Mouse (Mus musculus) embryonic facial prominence, embryonic 14.5 days (tissue): ENCODE measurements around the gene Olfr1496. TPM values are rescaled to one million over a fixed set of nuclear protein-coding genes. Genes with fewer than 3 reads are reported as not detected.

Source experiments
- ATAC-seq: fragments of 200-750 bp; cut with Nextera tagmentation; 2 replicates; pipeline ENCODE4 v1.8.0; 2017; ENCODE audit warnings: low read depth, moderate number of reproducible peaks, moderate TSS enrichment
- DNase-seq: peaks from one replicate; pipeline ENCODE4 v3.0.0-alpha.2; 2015; ENCODE audit warnings: low spot score
- H3K27ac ChIP-seq: fragments of 300-500 bp; sonication (generic); replicated peaks from 2 replicates; pipeline ENCODE4 v1.5.1; 2014; ENCODE audit warnings: low read depth, mild to moderate bottlenecking, low read length, moderate library complexity
- H3K27me3 ChIP-seq: fragments of 300-500 bp; sonication (generic); replicated peaks from 2 replicates; pipeline ENCODE4 v1.6.1; 2014; ENCODE audit warnings: low read length; ENCODE audit not compliant: control insufficient read depth, insufficient read depth
- H3K36me3 ChIP-seq: fragments of 300-500 bp; sonication (generic); 2 replicates; pipeline ENCODE4 v1.6.1; 2014; ENCODE audit warnings: low read length, mixed read lengths; ENCODE audit not compliant: control insufficient read depth, insufficient read depth
- H3K4me1 ChIP-seq: fragments of 300-500 bp; sonication (generic); 2 replicates; pipeline ENCODE4 v1.6.1; 2014; ENCODE audit warnings: antibody characterized with exemption, low read length; ENCODE audit not compliant: control insufficient read depth, insufficient read depth
- H3K4me2 ChIP-seq: fragments of 300-500 bp; sonication (generic); 2 replicates; pipeline ENCODE4 v1.6.1; 2014; ENCODE audit warnings: low read depth, mild to moderate bottlenecking, low read length, moderate library complexity, mixed read lengths
- H3K4me3 ChIP-seq: fragments of 300-500 bp; sonication (generic); 2 replicates; pipeline ENCODE4 v1.5.1; 2014; ENCODE audit warnings: low read depth, mild to moderate bottlenecking, low read length
- H3K9ac ChIP-seq: fragments of 300-500 bp; sonication (generic); 2 replicates; pipeline ENCODE4 v1.6.1; 2014; ENCODE audit warnings: low read depth, mild to moderate bottlenecking, low read length, moderate library complexity, mixed read lengths
- H3K9me3 ChIP-seq: fragments of 300-500 bp; sonication (generic); 2 replicates; pipeline ENCODE4 v1.6.1; 2016; ENCODE audit warnings: low read length; ENCODE audit not compliant: control insufficient read depth
- whole genome bisulfite sequencing: fragments of 180-500 bp; shearing (Covaris S2); extraction: QIAGEN DNeasy Blood & Tissue Kit; methylation state at CpG from one replicate; pipeline ENCODE4 v1.1.7; 2014; 5-methylcytosine and 5-hydroxymethylcytosine counted together
- polyA plus RNA-seq: library from polyadenylated mRNA; unstranded; fragments of >200 nt; fragmentation: Nextera tagmentation; extraction: Ambion mirVana; gene quantifications from 2 replicates; pipeline ENCODE4 v1.2.1, GENCODE M21; 2014

Gene Olfr1496
- polyA plus RNA-seq, 1 experiment from 2014 or later: not detected

- H3K27ac ChIP-seq: no peak within 1 kb of the TSS
- ATAC-seq (no peak), DNase-seq (no peak)
- H3K4me2 ChIP-seq: no peak within 1 kb of the TSS
- H3K27me3 ChIP-seq: no peaks in the 10 kb centered on the region
- no peaks in the 10 kb centered on the region for H3K4me1 ChIP-seq
- no peak within 1 kb of the TSS for H3K9ac ChIP-seq
- H3K36me3 ChIP-seq: no peaks in the 10 kb centered on the region
- H3K4me3 ChIP-seq: no peak within 1 kb of the TSS
- H3K9me3 ChIP-seq: no peaks in the 10 kb centered on the region
These were observed 41.7 kb downstream of the Olfr1496 start, which contains the start of gene Olfr1499 for GRCm38 (mm10) chr19:13819347-13819746. TSS of gene Olfr1499 (minus strand) at chr19:13819447.

- ATAC-seq: no peak
- Histone ChIP-seq H3K4me2 (no peak overlapping the region), H3K9ac (no peak overlapping the region), H3K27me3 (no peaks in the 10 kb centered on the region), H3K4me1 (no peaks in the 10 kb centered on the region), H3K27ac (no peak overlapping the region), H3K4me3 (no peak overlapping the region), H3K9me3 (no peaks in the 10 kb centered on the region), H3K36me3 (no peaks in the 10 kb centered on the region)
- 57% methylated on average over 5 of the region's 5 CpGs for WGBS
- DNase-seq: no peak
These were observed 43.2 kb downstream of the Olfr1496 start for GRCm38 (mm10) chr19:13820847-13821246.

- ATAC-seq (no peak), DNase-seq (no peak)
- no peaks in the 10 kb centered on the region for H3K9me3 ChIP-seq
- no peak overlapping the region for H3K4me2 ChIP-seq
- no peaks in the 10 kb centered on the region for H3K4me1 ChIP-seq
- H3K9ac ChIP-seq: no peak overlapping the region
- 67% methylated on average over 3 of the region's 3 CpGs for WGBS
- no peaks in the 10 kb centered on the region for H3K36me3 ChIP-seq
- no peaks in the 10 kb centered on the region for H3K27me3 ChIP-seq
- no peak overlapping the region for H3K27ac ChIP-seq
- no peak overlapping the region for H3K4me3 ChIP-seq
These were observed 50.8 kb downstream of the Olfr1496 start for GRCm38 (mm10) chr19:13828447-13828846.

- DNase-seq: no peak
- ATAC-seq: no peak
- H3K9ac ChIP-seq: no peak within 1 kb of the TSS
These were observed 52.7 kb downstream of the Olfr1496 start, which contains the start of gene Olfr1500 for GRCm38 (mm10) chr19:13830388-13830787. TSS of gene Olfr1500 (minus strand) at chr19:13830488.

More at GRCm38 (mm10) chr19:13830388-13830787, 52.7 kb downstream of the Olfr1496 start, which contains the start of gene Olfr1500:
- H3K36me3 ChIP-seq: no peaks in the 10 kb centered on the region
- H3K4me1 ChIP-seq: no peaks in the 10 kb centered on the region
- H3K27ac ChIP-seq: no peak within 1 kb of the TSS
- H3K4me2 ChIP-seq: no peak within 1 kb of the TSS
- H3K9me3 ChIP-seq: no peaks in the 10 kb centered on the region
- no peak within 1 kb of the TSS for H3K4me3 ChIP-seq
- no peaks in the 10 kb centered on the region for H3K27me3 ChIP-seq

Other genes with a start within 250 kb of the Olfr1496 start
- not detected in 2 replicates for gene Olfr1480, start 250.0 kb upstream of the Olfr1496 start, polyA plus RNA-seq
- not detected in 2 replicates for gene Olfr1484, start 194.4 kb upstream of the Olfr1496 start, polyA plus RNA-seq
- not detected in 2 replicates for gene Olfr1487, start 160.5 kb upstream of the Olfr1496 start, polyA plus RNA-seq
- gene Olfr1489, start 146.3 kb upstream of the Olfr1496 start, polyA plus RNA-seq: not detected in 2 replicates
- gene Olfr1490, start 126.8 kb upstream of the Olfr1496 start, polyA plus RNA-seq: not detected in 2 replicates
- not detected in 2 replicates for gene Olfr1491, start 80.6 kb upstream of the Olfr1496 start, polyA plus RNA-seq
- 0.10 TPM in 1 of 2 replicates, not detected in the other for gene Olfr1493-ps1, start 54.6 kb upstream of the Olfr1496 start, polyA plus RNA-seq
- gene Olfr1494, start 38.1 kb upstream of the Olfr1496 start, polyA plus RNA-seq: not detected in 2 replicates
- gene Olfr1495, start 13.3 kb upstream of the Olfr1496 start, polyA plus RNA-seq: not detected in 2 replicates
- 0.13 TPM in 1 of 2 replicates, not detected in the other for gene Olfr1497, start 20.3 kb downstream of the Olfr1496 start, polyA plus RNA-seq
- not detected in 2 replicates for gene Olfr1499, start 41.6 kb downstream of the Olfr1496 start, polyA plus RNA-seq
- gene Olfr1500, start 52.6 kb downstream of the Olfr1496 start, polyA plus RNA-seq: not detected in 2 replicates
- gene Olfr1501, start 72.8 kb downstream of the Olfr1496 start, polyA plus RNA-seq: 0.14 TPM in 1 of 2 replicates, not detected in the other
- gene Olfr1502, start 83.9 kb downstream of the Olfr1496 start, polyA plus RNA-seq: not detected in 2 replicates
- gene Olfr1504, start 120.0 kb downstream of the Olfr1496 start, polyA plus RNA-seq: not detected in 2 replicates
- not detected in 2 replicates for gene Olfr1505, start 135.7 kb downstream of the Olfr1496 start, polyA plus RNA-seq